Mouse (Mus musculus) intestine, embryonic 15.5 days (tissue): Measurements from ENCODE around the gene Pde6h. TPM values are rescaled to one million over a fixed set of nuclear protein-coding genes. Genes with fewer than 3 reads are reported as not detected.

Source experiments
- ATAC-seq: fragments of 200-750 bp; cut with Nextera tagmentation; 2 replicates; pipeline ENCODE4 v1.8.0; 2017; ENCODE audit warnings: moderate TSS enrichment, moderate library complexity
- H3K27ac ChIP-seq: fragments of 300-500 bp; sonication (generic); 2 replicates; pipeline ENCODE4 v1.5.1; 2015; ENCODE audit warnings: mild to moderate bottlenecking, inconsistent platforms
- H3K27me3 ChIP-seq: fragments of 300-500 bp; sonication (generic); replicated peaks from 2 replicates; pipeline ENCODE4 v1.6.1; 2015; ENCODE audit warnings: inconsistent platforms
- H3K36me3 ChIP-seq: fragments of 300-500 bp; sonication (generic); 2 replicates; pipeline ENCODE4 v1.6.1; 2015; ENCODE audit warnings: inconsistent platforms
- H3K4me1 ChIP-seq: fragments of 300-500 bp; sonication (generic); replicated peaks from 2 replicates; pipeline ENCODE4 v1.6.1; 2015; ENCODE audit warnings: inconsistent platforms
- H3K4me2 ChIP-seq: fragments of 300-500 bp; sonication (generic); replicated peaks from 2 replicates; pipeline ENCODE4 v1.6.1; 2015; ENCODE audit warnings: mild to moderate bottlenecking, inconsistent platforms
- H3K4me3 ChIP-seq: fragments of 300-500 bp; sonication (generic); replicated peaks from 2 replicates; pipeline ENCODE4 v1.5.1; 2015; ENCODE audit warnings: inconsistent platforms
- H3K9ac ChIP-seq: fragments of 300-500 bp; sonication (generic); 2 replicates; pipeline ENCODE4 v1.6.1; 2015; ENCODE audit warnings: inconsistent platforms
- H3K9me3 ChIP-seq: fragments of 300-500 bp; sonication (generic); 2 replicates; pipeline ENCODE4 v1.6.1; 2016; ENCODE audit warnings: inconsistent platforms
- whole genome bisulfite sequencing: fragments of 180-500 bp; shearing (Covaris S2); methylation state at CpG from one replicate; pipeline ENCODE4 v1.1.7; 2015; 5-methylcytosine and 5-hydroxymethylcytosine counted together
- polyA plus RNA-seq: library from polyadenylated mRNA; unstranded; fragments of >200 nt; fragmentation: Nextera tagmentation; extraction: Ambion mirVana; gene quantifications from 2 replicates; pipeline ENCODE4 v1.2.1, GENCODE M21; 2015

Gene Pde6h
- polyA plus RNA-seq, 1 experiment from 2014 or later: not detected

DNA sequence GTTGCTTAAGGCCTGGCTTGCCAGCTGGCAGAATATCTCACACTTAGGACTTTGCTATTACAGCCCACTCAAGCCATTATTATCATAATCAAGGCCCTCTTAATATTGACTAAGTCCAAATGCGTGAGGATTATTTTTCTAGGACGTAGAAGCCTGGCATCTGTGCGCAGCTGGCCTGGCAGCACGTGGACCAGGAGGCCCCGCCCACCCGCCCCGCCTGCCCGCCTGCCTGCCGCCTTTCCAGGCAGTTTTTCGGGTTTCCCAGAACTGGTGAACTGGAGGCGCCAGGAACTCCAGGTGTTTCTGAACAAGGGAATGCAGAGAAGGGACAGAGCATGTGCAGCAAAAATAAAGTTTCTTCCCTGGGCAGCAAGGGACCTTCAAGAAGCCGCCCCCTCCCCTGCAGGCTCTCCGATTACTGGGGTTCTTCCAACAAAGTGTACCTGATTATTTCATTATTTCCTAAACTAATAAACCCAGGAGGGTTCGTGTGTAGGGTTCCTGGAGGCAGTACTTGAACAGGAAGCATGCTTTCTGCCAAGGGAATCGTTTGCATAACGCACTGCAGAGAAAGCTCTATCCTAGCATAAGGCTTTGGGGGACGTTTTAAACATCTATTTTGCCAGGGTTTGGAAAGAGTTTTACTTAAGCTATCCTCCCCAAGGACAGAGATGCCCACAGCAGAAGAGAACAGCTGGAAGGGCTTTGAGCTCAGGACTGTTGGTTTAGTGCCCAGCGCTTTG, 10.1 kb upstream of the Pde6h start:
- Histone ChIP-seq H3K4me1 (peaks cover 12% of the 10 kb centered on the region), H3K27me3 (no peaks in the 10 kb centered on the region), H3K9ac (peak overlapping the region; percentile 17; the same call in 1 of the 2 replicates), H3K4me2 (peak overlapping the region; percentile 48), H3K36me3 (no peaks in the 10 kb centered on the region), H3K4me3 (no peak overlapping the region), H3K27ac (peak overlapping the region; percentile 55), H3K9me3 (no peaks in the 10 kb centered on the region)
- peak; percentile 76 for ATAC-seq
- WGBS: 11% methylated on average over 18 of the region's 18 CpGs

DNA sequence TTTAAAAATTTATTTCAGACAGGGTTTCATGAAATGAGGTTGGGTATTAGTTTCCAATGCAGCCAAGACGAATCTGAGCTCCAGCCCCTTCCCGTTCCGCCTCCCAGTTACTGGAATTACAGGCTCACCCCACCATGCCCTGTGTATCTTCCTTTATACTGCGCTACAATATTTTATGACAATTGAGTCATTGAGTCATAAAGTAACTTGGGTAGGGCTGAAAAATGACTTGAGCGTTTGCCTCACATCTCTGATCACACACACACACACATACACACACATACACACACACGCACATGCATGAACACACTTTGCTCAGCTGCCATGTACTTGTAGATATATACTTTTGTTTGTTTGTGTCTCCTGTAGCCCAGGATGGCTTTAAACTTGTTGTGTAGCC, 9.4 kb upstream of the Pde6h start:
- H3K4me1 ChIP-seq: peaks cover 12% of the 10 kb centered on the region
- H3K4me2 ChIP-seq: no peak overlapping the region
- H3K9me3 ChIP-seq: no peaks in the 10 kb centered on the region
- H3K27ac ChIP-seq: no peak overlapping the region
- H3K9ac ChIP-seq: no peak overlapping the region
- no peak overlapping the region for H3K4me3 ChIP-seq
- H3K27me3 ChIP-seq: no peaks in the 10 kb centered on the region
- H3K36me3 ChIP-seq: no peaks in the 10 kb centered on the region
- WGBS: 77% methylated on average over 6 of the region's 6 CpGs
- ATAC-seq: no peak

DNA sequence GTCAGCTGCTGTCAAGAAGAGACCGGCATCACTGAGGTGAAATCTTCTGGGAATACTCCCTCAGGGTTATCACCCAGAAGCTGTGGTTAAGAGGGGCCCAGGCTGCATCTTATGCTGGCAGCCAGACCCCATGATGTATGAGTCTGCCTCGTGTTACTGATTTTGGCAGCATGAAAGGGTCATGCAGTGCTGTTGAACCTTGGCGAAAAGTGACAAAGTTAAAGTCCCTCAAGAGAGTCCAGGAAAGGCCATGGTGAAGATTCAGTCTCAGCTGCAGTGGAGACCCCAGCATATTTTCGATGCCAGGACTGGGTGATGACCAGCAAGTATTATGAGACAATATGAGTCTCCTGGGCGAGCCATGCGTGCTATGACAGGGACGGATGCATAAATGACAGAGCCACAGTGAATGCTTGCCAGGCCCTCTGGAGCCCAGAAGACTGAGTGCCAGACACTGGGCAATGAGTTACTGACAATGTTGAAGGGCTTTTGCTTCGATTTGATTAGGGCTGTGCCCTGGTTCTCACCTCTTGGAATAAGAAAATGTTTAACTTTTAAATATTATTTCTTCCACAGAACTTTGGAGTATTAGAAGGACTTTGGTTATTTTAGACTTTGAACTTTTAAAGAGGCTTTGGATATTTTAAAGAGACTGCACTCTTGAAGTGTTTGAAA, 7.8 kb upstream of the Pde6h start:
- ATAC-seq: no peak
- H3K27me3 ChIP-seq: no peaks in the 10 kb centered on the region
- H3K9ac ChIP-seq: no peak overlapping the region
- WGBS: 83% methylated on average over 8 of the region's 8 CpGs
- no peak overlapping the region for H3K4me2 ChIP-seq
- no peaks in the 10 kb centered on the region for H3K36me3 ChIP-seq
- no peak overlapping the region for H3K27ac ChIP-seq
- H3K9me3 ChIP-seq: no peaks in the 10 kb centered on the region
- peaks cover 12% of the 10 kb centered on the region for H3K4me1 ChIP-seq
- H3K4me3 ChIP-seq: no peak overlapping the region

DNA sequence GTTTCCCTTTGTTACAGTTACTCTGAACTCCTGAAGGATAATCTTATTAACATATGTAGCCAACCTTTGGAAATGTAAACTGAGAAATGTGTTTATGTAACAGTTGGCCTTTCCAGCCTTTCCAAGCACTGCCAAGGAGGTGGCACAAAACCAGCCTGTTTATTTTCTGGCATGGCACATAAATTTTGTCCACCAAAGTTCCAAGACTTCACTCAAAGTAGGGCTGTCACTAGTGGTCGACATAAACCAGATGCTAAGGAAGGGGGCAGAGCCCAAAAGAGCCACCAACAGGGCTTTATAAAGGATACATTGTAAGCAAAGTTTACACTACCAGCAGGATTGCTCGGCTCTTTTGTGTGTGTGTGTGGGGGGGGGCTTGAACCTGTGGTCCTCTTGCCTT, 5.7 kb upstream of the Pde6h start:
- H3K27me3 ChIP-seq: no peaks in the 10 kb centered on the region
- WGBS: 18% methylated on average over 2 of the region's 2 CpGs
- no peaks in the 10 kb centered on the region for H3K36me3 ChIP-seq
- H3K4me1 ChIP-seq: peaks cover 12% of the 10 kb centered on the region
- H3K4me3 ChIP-seq: no peak overlapping the region
- no peak overlapping the region for H3K4me2 ChIP-seq
- no peak overlapping the region for H3K27ac ChIP-seq
- no peak overlapping the region for H3K9ac ChIP-seq
- ATAC-seq: no peak
- no peaks in the 10 kb centered on the region for H3K9me3 ChIP-seq

GRCm38 (mm10) chr6:136920320-136921257, 3.0 kb upstream of the Pde6h start:
- no peaks in the 10 kb centered on the region for H3K36me3 ChIP-seq
- H3K9me3 ChIP-seq: no peaks in the 10 kb centered on the region
- H3K4me3 ChIP-seq: no peak overlapping the region
- no peak overlapping the region for H3K27ac ChIP-seq
- no peaks in the 10 kb centered on the region for H3K4me1 ChIP-seq
- peak; percentile 42 for ATAC-seq
- no peaks in the 10 kb centered on the region for H3K27me3 ChIP-seq
- no peak overlapping the region for H3K4me2 ChIP-seq
- 43% methylated on average over 16 of the region's 16 CpGs for WGBS
- no peak overlapping the region for H3K9ac ChIP-seq

DNA sequence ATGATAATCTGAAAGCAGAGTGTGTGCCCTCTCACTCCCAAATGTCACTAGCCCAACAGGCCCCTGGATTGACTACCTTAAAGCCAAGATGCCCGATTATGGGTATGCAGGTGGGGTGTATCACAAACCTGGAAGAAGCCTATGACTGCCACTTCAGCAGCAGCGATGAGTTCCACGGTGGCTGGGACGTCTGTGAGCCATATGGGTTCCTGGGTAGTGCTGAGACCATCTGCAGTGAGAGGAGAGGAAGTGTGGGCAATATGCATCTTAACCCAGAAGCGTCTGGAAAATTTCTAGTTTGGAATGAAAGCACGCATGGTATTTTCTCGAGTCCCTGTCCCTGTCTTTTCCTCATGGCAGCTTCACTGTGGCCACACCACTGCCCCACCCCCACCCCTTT, 2.0 kb upstream of the Pde6h start:
- H3K4me1 ChIP-seq: no peaks in the 10 kb centered on the region
- H3K27ac ChIP-seq: no peak overlapping the region
- no peak overlapping the region for H3K4me3 ChIP-seq
- no peaks in the 10 kb centered on the region for H3K9me3 ChIP-seq
- H3K9ac ChIP-seq: no peak overlapping the region
- no peak overlapping the region for H3K4me2 ChIP-seq
- H3K27me3 ChIP-seq: no peaks in the 10 kb centered on the region
- no peak for ATAC-seq
- WGBS: 52% methylated on average over 7 of the region's 7 CpGs
- no peaks in the 10 kb centered on the region for H3K36me3 ChIP-seq

DNA sequence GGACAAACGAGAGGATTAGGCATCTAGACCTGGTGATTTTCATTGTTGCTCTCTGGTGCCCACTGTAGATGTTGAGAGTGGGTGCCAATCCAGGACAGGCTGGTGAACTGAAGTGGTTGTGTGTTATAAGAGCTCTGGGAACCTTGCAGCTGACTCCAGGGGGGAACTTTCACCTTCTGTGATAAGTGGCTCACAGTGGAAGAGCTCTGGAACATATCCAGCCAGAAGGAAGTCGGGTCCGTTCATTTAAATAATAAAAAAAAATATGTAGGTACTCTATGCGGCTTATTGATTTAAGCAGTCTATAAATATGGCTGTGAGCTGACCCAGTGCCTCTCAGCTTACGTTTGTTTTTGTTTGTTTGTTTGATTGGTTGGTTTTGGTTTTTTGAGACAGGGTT, 1.6 kb upstream of the Pde6h start, which contains the start of gene Erp27:
Erp27 (minus strand) TSS at position 101 of the 400 bp plus-strand sequence.
- Histone ChIP-seq H3K4me1 (no peaks in the 10 kb centered on the region), H3K9ac (no peak within 1 kb of the TSS), H3K4me3 (no peak within 1 kb of the TSS), H3K9me3 (no peaks in the 10 kb centered on the region), H3K27ac (no peak within 1 kb of the TSS), H3K36me3 (no peaks in the 10 kb centered on the region), H3K4me2 (no peak within 1 kb of the TSS), H3K27me3 (no peaks in the 10 kb centered on the region)
- 47% methylated on average over 5 of the region's 5 CpGs for WGBS
- 0 out of 2 replicates have a peak, but pooled peaks have one; percentile 19 for ATAC-seq

DNA sequence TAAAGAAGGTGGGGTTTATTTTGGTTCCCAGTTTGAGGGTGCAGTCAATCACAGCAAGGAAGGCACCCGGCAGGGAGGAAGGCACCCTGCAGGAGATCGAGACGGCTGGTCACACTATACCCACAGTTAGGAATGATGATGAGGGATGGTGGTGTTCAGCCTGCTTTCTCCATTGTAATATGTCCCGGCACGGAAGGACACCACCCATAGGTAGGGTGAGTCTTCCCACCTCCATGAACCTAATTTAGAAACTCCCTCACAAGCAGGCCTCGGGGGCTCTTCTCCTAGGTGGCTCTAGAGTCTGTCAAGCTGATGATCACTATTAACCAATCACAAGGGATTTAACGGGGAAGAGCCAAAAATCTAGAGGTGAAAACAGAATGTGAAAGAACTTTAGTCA, 761 bp upstream of the Pde6h start:
- Histone ChIP-seq H3K27me3 (no peaks in the 10 kb centered on the region), H3K4me1 (no peaks in the 10 kb centered on the region), H3K4me2 (no peak overlapping the region), H3K27ac (no peak overlapping the region), H3K9me3 (no peaks in the 10 kb centered on the region), H3K9ac (no peak overlapping the region), H3K4me3 (no peak overlapping the region), H3K36me3 (no peaks in the 10 kb centered on the region)
- no peak for ATAC-seq
- 94% methylated on average over 7 of the region's 7 CpGs for WGBS

DNA sequence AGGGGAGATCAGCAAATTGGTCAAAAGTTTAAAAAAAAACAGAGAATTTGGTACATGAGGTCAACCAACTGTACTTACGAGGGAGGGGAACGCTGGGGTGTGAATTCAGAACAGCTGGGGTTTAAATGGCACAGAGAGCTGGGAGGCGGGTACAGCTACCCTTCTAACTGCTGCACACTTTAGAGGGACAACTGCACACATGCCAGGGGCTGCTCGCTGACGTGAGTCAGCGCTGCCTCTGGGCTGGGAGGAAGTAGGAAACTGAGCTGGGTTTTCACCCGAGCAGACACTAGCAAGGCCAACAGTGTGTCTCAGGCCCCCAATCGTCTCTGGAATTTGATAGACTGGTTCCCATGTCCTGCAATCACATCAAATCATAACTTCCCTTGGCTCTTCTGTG, 1.4 kb downstream of the Pde6h start:
- no peak overlapping the region for H3K4me2 ChIP-seq
- no peaks in the 10 kb centered on the region for H3K27me3 ChIP-seq
- no peaks in the 10 kb centered on the region for H3K4me1 ChIP-seq
- H3K9ac ChIP-seq: no peak overlapping the region
- H3K9me3 ChIP-seq: no peaks in the 10 kb centered on the region
- no peak for ATAC-seq
- no peak overlapping the region for H3K27ac ChIP-seq
- H3K36me3 ChIP-seq: no peaks in the 10 kb centered on the region
- WGBS: 67% methylated on average over 8 of the region's 8 CpGs
- H3K4me3 ChIP-seq: no peak overlapping the region

- WGBS: 83% methylated on average over 1 of the region's 1 CpGs
- ATAC-seq: no peak
These were observed 4.0 kb downstream of the Pde6h start for GRCm38 (mm10) chr6:136927626-136928025.

DNA sequence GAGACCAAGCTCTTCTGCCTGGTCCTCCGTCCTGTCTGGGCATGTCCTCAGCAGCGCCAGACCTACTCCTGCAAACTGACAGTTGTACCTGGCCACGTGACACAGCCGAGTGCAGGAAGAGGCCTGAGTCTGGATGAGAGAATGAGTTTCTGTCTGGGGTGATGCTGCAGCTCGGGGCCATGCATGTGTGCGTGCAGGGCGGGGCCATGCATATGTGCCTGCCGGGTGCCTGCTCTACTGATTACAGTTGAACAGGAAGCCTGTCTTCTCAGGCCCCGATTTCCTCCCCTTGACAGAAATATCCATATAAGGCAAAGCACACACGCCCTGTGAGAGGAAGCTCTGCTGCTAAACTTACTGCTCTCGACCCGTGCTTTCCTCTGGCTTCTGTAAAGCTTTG, 7.0 kb downstream of the Pde6h start:
- peak overlapping the region; percentile 51 for H3K4me2 ChIP-seq
- peaks cover 13% of the 10 kb centered on the region for H3K4me1 ChIP-seq
- peak overlapping the region; percentile 87 for H3K27ac ChIP-seq
- no peaks in the 10 kb centered on the region for H3K36me3 ChIP-seq
- H3K9me3 ChIP-seq: no peaks in the 10 kb centered on the region
- 6% methylated on average over 12 of the region's 12 CpGs for WGBS
- peak overlapping the region; percentile 5; the same call in 1 of the 2 replicates for H3K4me3 ChIP-seq
- H3K27me3 ChIP-seq: no peaks in the 10 kb centered on the region
- ATAC-seq: peak; percentile 96
- H3K9ac ChIP-seq: no peak overlapping the region; the same call in 1 of the 2 replicates

More at GRCm38 (mm10) chr6:136927626-136928025, 4.0 kb downstream of the Pde6h start:
- Histone ChIP-seq H3K4me2 (no peak overlapping the region), H3K27ac (no peak overlapping the region), H3K4me3 (no peak overlapping the region), H3K27me3 (no peaks in the 10 kb centered on the region), H3K9ac (no peak overlapping the region), H3K36me3 (no peaks in the 10 kb centered on the region), H3K9me3 (no peaks in the 10 kb centered on the region), H3K4me1 (peaks cover 13% of the 10 kb centered on the region)

DNA sequence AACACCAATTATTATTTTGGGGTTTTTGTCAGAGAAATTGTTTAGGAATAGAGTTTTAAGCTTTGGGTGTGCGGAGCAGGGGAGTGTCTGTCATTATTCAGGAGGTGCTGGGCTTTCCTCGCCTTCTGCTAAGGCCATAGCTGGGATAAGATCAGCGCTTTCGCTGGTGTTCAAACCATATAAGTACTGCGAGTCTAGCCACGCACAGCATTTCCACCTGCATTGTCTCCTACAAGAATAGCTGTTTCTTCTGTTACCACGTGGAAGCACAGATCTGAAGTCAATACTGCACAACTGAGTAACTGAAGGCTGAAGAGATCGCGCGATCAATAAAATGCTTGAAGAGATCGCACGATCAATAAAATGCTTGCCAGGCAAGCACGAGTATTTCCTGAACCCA, 7.6 kb downstream of the Pde6h start:
- WGBS: 73% methylated on average over 13 of the region's 13 CpGs
- Histone ChIP-seq H3K4me3 (no peak overlapping the region), H3K9ac (no peak overlapping the region), H3K9me3 (no peaks in the 10 kb centered on the region), H3K27ac (peak overlapping the region; percentile 87), H3K4me1 (peaks cover 13% of the 10 kb centered on the region), H3K36me3 (no peaks in the 10 kb centered on the region), H3K27me3 (no peaks in the 10 kb centered on the region), H3K4me2 (peak overlapping the region; percentile 51; the same call in 1 of the 2 replicates)
- ATAC-seq: peak; percentile 54
